Mouse (Mus musculus) liver (tissue): ENCODE measurements around the gene Cdk7.
A peak's percentile ranks its signal among the peaks of the same experiment; 100 is the strongest.

ENCODE experiments used
- DNase-seq: peaks from one replicate; pipeline ENCODE4 v3.0.0-alpha.2; 2020; ENCODE audit warnings: mixed read lengths

The Cdk7 gene

DNA sequence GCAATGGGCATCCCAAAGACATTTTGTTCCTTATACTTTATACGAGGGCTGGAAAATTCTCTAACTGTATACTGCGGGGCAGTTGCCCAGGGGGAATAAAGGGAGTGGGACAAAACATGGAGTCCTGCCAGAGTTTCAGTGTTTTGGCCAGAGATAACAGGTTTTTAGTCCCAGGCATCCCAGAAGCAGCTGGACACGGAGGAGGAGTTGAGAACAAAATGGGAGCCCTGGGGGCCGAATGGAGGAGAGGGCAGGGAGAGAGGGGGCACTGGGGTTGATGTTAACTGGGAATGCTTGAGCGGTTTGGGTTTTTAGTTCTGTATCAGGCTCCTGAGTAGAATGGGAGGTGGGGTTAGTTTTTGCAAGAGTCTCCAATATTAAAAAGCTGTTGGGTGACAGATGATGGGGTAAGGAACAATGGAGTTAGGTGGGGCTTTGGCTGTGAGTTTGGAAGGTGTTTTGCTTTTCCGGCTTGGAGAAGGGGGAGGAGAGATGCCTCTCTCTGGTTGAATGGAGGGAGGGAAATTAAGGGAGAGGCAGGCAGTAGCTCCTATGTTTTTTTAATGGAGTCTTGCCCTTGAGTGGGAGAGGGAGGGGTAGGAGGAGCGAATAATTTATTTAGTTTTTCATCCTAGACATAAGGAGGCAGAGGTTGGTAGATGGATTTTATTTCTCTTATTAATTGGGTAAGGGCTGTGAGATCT is 6.5 kb downstream of the Cdk7 start:
- no peak for DNase-seq

- DNase-seq: no peak
Measured at GRCm38 (mm10) chr13:100721656-100722055, 9.1 kb downstream of the Cdk7 start.

GRCm38 (mm10) chr13:100715467-100715866 is 15.3 kb downstream of the Cdk7 start:
- no peak for DNase-seq

DNA sequence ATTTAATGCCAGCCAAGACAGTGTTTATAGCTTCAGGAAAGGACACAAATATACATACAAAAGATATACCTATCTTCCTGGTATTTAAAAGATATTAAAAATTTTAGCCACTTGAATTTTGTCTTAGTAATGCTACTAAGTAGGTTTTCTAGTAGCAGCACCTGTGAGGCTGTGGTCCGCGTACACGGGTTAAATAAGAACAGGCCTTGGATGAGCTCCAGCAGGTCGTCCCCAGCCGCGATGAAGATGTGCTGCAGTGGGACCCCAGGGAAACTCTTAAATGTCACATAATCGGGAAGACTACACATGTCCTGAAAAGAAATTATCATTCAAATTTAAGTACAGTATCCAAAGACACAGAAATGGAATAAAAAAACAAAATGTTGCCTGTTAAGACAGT is 24.5 kb downstream of the Cdk7 start:
- DNase-seq: no peak

DNA sequence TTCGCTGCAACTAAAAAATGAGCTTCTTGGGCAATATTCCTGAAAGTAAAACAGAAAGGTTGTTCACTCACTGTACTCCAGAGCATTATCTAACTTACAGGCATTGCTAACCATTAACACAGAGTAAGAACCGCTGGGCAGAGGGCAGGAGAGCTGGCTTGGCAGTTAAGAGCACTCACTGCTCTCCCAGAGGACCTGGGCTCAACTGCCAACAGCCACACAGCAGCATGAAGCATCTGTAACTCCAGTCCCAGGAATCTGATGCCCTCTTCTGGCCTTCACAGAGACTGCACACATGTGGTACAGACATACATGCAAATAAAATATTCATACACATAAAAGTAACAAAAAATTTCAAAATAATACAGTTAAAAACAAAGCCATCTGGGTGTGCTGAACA is 27.3 kb downstream of the Cdk7 start:
- no peak for DNase-seq

GRCm38 (mm10) chr13:100698866-100699265 is 31.9 kb downstream of the Cdk7 start:
- DNase-seq: no peak

DNA sequence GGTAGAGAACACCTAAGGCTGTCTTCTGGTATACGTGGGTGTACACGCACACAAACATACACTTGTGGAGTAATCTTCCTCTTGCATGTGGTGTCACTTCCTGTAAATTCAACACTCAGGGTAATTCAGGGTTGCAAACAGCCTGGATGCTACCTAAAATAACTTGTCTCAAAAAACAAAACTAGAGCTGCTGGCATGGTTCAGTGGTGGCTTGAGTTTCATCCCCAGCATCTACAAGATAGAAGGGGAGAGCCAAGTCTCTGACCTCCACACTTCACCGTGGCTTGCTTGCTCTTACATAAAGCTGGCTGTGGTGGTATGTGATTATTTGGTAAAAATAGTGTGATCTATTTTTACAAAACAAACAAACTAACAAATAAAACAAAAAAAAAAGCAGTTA is 33.2 kb downstream of the Cdk7 start:
- no peak for DNase-seq

- DNase-seq: no peak
Measured at GRCm38 (mm10) chr13:100687513-100687912, 43.2 kb downstream of the Cdk7 start.

- DNase-seq: peak; percentile 46
Measured at GRCm38 (mm10) chr13:100684355-100684754, 46.4 kb downstream of the Cdk7 start.

GRCm38 (mm10) chr13:100682837-100683236 is 47.9 kb downstream of the Cdk7 start:
- DNase-seq: no peak

DNA sequence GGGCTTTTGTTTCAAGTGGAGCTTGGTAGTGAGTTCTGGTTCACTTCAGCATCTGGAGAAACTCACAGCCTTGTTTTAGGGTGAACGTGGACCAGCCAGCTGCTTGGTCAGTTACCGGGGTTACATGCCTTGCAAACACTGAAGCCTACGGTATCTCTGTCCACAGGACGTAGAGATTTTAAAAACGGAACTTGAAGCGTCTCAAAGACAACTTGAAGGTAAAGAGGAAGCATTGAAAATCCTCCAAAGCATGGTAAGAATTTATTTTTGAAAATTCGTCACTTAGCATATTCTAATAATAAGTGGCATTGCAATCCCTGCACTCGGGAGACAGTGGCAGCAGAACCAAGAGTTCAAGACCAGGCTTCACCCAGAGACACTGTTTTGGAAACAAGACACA is 49.1 kb downstream of the Cdk7 start:
- DNase-seq: no peak

DNA sequence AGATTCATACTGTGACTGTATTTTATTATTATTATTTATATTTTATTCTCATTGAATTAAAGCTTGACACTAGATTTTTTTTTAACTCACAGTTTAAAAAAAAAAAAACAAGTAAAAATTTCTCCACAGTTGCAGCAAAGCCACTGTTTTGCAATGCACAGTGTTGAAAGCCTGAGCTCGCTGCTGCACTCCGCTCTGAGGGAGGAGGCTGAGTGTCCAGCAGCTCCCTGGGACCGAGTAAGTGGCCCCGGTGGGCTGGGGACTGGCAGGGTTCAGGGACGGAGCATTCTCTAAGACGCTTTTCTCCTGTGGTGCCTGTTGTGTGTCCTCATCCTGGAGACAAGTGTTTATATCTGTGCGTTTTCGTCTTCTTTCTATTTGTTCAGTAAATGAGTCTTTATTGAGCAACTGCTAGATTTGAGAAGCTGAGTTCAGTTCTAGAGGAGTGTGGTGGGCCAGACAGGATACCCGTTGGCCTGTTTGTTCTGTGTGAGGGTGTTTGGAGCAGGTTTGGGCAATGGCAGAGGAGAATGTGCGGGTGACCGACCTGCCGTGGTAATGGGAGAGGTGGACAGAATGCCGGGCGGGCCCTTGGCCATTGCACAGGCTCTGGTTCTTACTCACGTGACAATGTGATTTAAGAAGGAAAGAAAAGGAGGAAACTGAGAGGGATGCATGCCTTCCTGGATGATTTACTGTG is 54.7 kb downstream of the Cdk7 start:
- DNase-seq: no peak

GRCm38 (mm10) chr13:100670181-100670741 is 60.5 kb downstream of the Cdk7 start:
- no peak for DNase-seq

- peak; percentile 31 for DNase-seq
Measured at GRCm38 (mm10) chr13:100669291-100670022, 61.3 kb downstream of the Cdk7 start, which contains the start of gene Ccdc125. TSS of gene Ccdc125 (plus strand) at chr13:100669717.

GRCm38 (mm10) chr13:100659864-100660456 is 70.8 kb downstream of the Cdk7 start:
- peak; percentile 75 for DNase-seq

- no peak for DNase-seq
Measured at GRCm38 (mm10) chr13:100658091-100658490, 72.6 kb downstream of the Cdk7 start.
